Mouse (Mus musculus) spleen, postnatal 14 days (tissue): ENCODE results near the gene Trim14.

Experiments
- DNase-seq, 2 experiments: peaks; one replicate each; pipeline ENCODE4 v3.0.0; 2021 to 2022; ENCODE audit warnings: low spot score in 2 of 2

Gene Trim14

DNA sequence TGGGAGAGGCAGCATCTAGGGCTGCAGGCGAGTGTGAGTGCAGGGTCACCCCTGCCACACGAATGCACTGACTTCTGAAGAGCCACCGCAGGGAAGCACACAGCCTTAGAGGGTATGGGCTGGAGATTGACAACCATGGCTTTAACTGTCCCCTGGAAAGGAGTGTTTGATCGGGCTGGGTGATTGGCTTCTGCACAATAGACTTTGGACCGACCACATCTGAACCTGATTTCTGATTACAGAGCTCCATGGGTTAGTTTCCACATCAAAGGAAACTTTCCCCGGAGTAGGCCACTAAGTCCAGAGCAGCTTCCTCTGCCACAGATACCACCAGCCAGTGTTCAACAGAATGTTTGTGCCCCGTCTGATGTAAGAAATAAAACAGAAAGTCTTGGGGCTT is 6.2 kb downstream of the Trim14 start:
- DNase-seq: no peak

DNA sequence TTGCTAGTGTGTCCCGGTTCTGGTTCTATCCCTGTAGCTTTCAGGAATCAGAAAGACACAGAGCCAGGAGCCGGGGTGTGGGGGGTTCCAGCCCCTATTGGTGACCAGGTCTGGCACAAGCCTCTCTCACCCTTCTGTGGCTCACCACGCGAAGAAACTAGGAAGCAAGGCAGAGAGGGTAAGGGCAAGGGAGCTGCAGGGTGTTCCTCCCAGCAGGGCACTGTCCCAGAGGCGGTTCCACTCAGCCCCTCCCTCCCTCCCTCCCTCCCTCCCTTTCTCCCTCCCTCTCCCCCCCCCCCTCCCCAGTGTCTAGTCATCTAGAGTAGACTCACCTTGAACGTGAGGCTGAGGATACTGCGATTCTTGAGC is 8.4 kb downstream of the Trim14 start:
- no peak for DNase-seq

DNA sequence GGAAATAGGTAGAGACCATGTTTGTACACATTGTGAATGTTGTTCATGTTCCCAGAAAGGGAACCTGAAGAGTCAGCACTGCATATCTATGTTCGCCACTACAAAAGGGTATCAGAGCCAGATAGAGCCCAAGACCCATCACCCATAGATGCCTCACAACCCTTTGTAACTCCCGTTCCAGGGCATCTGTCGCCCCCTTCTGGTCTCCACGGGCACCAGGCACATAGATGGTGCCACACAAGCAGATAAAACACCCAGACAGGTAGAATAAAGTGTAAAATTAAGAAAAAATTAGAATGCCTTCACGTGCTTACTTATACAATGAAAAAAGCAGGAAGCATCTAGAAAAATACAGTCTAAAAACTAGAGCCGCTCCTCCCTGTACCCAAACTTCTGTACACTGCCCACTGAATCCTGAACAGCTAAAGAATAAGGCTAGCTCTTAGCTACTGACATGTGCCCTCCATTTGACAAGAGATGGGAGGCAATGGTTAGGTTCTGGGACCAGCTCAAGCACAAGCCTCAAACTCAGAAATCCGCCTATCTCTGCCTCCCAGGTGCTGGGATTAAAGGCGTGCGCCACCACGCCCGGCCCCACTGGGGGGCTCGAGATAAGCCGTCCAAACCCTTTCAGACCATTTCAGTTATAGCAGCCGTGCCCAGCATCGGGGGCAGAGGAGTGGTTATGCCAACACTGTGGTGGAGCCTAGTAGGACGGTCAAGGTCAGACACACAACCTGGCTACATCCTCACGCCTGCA is 9.0 kb downstream of the Trim14 start:
- DNase-seq: peak in 1 of 2 experiments; percentile 25

DNA sequence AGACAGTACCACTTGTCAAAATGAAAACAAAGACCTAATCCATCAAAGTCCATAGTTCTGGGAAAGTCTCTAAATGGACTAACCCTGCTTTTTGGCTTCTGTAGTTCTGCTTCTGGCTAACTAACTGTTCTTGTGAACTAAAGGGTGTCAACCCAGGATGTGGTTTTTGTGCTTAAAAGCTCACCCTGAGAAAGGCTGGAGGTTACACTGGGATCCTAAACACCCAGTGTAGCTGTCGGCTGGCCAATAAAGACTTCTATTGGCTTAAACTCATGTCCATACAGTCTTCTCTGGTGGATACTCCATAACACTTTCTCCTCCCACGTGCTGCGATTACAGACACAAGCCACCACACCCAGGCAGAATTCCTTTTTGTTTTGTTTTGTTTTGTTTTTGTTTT is 9.7 kb downstream of the Trim14 start:
- DNase-seq: no peak

DNA sequence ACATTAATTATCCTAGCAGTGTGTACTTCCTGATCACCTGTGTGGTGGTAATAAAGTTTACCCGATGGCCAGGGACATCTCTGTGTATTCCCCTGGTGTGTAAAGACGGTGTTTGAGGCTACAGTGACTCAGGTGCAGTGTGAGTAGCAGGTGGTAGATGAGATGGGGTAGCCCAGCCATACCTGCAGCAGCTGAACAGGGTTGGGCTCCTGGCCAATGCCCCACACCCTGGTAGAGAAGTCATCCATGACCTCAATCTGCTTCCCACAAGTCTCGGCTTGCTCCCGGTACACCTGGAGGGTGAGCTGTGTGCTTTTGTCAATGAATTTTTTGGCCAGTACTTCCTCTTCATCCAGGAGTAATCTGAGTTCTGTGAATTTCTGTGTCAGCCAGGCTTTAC is 12.6 kb downstream of the Trim14 start:
- DNase-seq: no peak

DNA sequence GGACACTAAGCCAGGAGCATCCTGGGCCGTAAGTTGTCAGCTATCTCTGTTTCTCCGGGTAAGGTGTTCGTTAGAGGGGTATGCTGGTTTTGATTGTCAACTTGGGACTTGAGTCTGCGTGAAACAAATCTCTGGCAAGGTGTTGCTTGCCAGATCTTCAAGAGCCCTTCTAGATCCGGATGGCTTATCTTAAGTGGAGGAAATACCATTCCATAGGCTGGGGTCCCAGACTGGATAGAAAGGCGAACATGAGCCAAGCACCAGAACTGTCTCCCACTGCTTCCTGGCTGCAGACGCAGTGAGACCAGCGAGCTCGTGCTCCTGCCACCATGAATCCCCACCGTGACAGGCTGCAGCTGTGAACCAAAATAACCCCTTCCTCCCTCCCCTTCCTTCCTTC is 14.5 kb downstream of the Trim14 start:
- no peak for DNase-seq

DNA sequence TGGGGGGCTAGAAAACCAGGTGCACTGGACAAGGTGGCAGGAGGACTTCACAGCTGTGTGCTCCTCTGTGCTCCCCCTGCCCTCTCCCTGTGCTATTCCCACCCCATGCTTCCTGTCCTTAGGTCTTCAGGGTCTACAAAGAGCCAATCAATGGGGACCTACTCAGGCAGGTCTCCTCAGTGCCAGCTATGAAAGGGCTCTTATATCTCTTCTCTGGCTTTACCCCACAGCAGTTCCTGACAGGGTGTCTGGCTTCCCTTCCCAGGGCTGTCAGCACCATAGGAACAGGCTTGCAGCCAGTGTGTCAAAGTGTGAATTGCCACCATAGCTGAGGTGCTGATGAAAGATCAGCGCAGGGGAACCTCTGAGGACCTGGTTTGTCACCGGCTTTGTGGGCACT is 15.4 kb downstream of the Trim14 start:
- no peak for DNase-seq

DNA sequence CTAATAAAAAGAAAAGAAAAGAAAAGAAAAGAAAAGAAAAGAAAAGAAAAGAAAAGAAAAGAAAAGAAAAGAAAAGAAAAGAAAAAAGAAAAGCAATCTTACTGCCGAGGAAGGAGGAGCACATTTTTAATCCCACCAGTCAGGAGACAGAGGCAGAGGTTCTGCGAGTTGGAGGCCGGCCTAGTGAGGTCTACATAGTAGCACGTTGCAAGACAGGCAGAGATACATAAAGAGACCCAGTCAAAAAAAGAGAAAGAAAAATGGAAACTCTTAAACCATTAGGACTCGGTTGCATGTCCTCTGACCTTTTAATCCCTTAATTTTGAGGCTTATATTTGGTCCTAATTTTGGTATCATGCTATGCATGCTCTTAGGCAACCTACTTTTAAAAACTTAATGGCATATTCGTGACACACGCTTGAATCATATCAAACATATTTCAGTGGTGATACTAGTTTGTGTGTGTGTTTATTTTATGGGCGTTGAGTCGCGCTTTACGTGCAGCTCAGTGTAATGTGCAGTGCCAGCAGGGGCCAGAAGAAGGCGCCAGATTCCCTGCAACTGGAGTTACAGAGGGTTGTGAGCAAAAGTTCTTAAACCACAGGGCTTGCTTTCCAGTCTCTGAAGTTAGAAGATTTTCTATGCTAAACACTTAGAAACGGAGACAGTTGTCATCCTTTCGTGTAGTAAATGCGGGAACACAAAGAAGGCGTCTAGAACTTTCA is 28.0 kb downstream of the Trim14 start:
- DNase-seq: peak; percentile 75 to 86

DNA sequence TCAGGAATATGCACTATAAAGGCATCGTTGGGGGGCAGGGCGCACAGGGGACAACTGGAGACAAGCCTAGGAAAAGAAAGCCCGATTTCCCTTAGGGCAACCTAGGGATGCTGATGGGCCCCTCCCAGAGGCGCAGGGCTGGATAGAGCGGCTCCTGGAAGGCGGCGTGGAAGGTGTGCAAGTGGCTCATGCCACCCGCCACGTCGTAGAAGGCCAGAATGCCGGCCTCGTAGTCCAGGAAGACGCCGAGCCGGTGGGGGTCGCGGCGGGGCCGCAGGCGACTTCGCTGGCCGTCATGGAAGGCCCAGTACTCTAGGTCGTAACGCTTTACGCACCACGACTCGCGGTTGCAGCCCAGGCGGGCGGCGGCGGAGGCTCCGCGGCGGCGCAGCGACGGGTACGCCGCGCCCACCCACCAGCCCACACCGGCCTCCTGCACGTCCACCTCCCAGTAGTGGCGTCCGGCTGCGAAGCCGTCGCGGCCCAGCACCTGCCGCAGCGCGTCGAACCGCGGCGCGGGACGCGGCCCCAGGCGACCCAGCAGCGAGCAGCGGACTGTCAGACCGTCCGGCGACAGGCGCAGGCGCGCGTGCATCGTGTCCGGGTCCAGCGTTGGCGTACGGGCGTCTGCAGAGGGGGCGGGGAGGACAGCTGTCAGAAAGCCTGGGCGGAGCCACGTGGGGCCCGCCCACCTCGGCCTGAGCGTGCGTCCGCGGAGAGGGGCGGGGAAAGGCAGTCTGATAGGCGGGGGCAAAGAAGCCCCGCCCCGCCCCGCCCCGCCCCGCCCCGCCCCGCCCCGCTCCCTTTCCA is 28.9 kb downstream of the Trim14 start:
- DNase-seq: peak; percentile 88 to 91

DNA sequence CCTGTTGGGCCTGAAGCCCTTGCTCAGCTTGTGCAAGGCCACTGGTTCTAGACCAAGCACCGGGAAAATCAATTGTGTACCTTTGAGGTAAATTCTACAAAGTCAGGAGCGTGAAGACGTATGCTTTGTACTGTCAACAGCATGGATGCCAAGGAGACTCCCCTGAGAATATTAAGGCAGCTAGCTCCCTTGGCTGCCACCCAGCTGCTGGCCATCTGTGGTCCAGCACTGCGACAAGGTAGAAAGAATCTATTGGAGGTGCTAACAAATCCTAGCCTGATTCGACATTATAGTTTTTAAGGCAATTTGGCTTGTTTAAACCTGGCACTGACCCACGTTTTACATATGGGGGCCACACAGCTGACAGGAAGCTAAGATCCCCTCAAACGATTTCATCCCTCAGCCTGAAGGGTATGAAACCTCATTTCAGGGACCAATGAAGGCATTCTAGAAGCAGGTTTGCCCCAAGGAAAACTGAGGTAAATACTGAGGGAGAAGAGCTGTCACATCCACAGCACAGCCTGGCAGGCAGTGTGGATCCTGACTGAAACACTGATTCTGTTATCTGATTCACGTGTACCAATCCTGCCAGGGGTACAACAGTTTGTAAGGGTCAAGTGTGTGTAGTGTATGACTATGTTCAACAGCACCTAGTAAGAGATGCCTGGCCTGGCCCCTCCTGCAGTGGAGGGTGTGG is 30.4 kb downstream of the Trim14 start:
- DNase-seq: no peak

DNA sequence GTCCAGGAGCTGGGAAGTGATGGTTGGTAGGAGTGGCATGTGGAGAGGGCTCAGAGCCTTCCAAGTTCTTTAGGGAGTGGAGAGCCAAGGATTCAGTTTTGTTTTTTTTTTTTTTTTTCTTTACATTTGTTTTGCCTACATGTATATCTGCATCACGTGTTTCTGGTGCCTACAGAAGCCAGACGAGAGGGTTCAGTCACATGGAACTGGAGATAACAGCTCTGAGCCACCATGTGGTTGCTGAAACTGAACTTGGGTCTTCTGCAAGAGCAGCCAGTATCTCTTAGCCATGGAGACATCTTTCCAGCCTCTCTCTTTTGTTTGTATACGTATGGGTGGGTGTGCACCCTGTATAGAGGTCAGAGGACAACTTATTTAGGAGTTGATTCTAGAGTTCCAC is 32.1 kb downstream of the Trim14 start:
- no peak for DNase-seq

DNA sequence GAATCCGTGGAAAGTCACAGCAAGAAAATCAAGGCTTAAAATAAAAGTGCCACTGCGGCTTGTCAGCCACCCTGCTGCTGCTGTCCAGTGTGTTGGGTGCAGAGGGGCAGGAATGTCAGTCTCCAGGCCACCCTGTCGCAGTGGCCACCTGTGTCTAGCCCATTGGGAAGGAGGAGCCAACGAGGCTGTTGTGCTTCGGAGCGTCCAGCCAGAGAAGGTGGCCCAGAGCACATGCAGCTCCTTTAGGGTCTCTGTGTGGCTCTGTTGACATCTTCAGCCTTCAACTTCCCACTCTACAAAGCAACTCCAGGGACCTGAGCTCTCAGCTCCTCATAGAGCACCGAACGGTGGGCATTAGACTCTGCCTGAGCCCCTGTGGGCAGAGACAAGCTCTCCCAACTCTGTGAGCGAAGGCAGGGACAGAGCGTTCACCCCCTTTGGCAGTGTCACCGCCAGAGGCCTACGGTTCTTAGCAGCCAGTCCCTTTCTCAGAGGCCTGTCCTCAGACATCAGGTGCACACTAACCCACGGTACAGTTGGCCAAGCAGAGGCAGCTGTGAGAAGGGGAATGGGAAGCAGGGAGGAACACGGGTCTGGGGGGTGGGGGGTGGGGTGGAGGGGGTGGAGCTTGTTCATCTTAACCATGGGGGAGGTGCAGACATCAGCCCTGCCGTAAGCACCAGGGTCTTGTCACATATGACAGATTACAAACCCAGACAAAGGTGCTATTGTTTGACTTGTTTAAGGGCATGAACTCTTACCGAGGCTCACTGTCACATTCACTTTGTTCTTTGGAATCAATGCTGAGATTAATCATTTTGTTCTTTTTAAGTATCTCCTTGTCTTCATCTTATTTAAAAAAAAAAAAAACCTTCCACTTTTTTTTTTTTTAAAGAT is 33.1 kb downstream of the Trim14 start:
- no peak for DNase-seq

DNA sequence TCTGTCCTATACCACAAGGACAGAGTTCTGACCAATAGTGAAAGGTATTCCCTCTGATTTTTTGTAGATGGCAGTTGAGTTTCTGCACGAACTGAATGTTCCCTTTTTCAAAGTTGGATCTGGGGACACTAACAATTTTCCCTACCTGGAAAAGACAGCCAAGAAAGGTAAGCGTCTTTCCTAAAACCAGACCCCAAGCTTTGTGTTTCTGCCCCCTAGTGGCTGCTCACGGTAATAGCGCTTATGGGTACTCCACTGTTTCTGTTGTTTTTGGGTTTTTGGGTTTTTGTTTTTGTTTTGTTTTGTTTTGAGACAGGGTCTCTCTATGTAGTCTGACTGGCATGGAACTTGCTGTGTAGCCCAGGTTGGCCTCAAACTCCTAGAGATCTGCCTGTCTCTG is 37.0 kb downstream of the Trim14 start:
- peak in 1 of 2 experiments; percentile 52 for DNase-seq

DNA sequence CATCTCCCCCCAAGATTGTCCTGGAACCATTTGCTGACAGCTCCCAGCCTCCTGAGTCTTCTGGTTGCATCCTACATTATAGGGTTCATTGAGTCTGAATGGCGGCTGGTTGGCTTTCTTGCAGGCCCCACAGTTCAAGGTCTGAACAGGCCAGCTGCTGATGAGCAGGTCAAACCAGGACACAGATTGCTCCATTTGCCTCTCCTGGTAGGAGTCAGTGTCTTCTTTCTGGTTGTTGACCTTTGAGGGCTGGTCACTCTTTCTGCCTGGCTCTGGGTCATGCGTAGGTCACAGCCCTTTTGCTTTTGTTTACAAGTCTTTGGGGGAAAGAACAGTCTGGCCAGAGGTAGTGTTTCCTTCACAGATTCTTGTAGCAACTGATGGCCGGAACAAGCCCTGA is 37.4 kb downstream of the Trim14 start:
- DNase-seq: no peak

DNA sequence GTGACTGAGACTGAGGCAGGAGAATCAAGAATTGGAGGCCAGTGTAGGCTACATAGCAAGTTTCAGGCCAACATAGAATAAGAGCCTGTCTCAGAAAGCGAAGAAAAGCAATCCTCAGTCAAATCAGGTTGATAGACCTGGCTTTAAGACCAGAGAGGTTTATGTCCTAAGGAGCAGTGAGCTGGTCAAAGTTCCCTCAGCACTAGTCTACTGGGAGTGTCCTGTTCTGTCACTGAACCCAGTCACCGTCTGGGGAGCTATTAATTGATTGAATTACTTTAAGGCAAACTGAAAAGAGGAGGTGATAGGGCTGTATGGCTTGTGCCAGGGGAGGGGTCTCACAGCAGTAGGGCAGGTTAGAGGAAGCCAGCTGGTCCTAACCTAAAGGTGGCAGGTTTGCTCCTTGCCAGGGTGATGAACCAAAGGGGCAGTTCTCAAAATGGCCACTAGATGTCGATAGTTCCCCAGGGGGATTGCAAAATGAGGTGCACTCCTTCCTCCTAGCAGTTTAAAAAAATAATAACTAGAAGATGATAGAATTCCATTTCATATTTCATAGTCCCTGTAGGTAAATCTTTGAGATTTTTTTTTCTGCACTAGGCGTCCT is 38.6 kb downstream of the Trim14 start:
- peak; percentile 58 to 83 for DNase-seq

DNA sequence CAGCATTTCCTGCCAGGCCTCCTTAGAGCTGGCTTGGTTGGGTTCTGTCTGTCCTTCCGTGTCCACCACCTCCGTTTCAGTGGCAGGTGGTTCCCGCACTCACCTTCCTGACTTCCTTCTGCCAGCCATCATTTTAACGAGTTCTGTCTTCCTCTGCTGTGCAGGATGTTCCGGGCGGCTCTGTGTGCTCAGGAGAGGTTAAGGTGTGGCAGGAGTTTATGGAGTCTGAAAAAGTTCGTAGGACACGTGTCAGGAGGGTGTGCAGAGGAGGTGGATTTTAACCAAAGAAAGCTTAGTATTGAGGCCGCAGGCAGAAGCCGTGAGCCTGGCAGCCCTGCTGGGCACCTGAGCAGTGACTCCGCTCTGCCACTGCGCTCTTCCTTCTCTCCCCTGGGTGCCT is 40.4 kb downstream of the Trim14 start:
- no peak for DNase-seq

DNA sequence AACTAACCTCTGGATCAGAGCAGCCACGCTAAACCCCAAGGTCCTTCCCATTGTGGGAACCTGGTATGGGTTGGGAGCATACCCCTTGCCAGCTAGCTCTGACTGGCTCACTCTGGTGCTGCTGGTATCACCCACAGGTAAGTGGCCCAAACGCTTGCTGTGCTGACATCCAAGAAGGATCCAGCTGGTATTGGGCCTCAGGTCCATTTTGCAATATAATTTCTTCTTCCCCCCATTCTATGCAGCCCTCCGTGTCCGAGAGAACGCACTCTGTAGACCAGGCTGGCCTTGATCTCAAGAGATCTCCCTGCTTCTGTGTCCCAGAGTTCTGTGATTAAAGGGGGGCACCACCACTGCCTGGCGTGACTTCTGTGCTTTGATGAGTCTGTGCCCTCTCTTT is 42.9 kb downstream of the Trim14 start:
- DNase-seq: no peak

DNA sequence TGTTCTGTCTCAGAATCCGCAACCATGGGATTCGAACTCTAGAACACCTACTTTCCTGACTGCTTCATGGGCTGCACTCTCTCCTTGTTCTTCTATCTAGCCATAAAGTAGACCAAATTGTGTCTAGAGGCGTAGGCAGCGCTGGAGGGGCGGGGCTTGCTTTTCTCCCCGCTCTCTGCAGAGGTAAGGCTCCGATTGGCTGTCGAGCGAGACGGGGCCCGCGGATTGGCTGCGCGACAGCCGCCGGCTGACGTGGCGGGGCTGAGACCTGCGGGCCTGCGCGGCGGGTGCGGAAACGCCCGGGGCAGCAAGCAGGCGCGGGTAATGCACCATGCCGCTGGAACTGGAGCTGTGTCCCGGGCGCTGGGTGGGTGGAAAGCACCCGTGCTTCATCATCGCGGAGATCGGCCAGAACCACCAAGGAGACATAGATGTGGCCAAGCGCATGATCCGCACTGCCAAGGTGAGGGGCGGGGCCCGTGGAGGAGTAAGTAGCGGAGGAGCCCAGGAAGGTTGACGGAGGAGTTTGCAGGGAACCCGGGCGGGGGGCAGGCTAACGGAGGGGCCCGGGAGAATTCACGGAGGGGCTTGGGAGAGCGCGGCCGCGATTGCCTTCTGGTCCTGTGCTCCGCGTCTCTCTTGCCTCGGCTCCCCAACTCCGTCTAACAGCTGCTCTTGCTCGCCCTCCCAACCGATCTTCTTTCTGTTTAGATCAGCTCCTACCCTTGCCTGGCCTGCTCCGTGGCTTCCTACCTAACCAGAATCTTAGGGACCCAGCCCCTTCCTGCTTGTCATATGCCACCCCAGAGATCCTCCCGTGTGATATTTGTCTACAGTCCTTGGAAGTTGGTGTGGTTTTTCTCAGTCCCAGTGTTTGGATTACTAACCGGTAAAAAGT is 46.7 kb downstream of the Trim14 start, which contains the start of gene Nans:
Gene Nans (plus strand): TSS at position 221 of the 898 bp plus-strand sequence.
- peak; percentile 92 to 93 for DNase-seq

DNA sequence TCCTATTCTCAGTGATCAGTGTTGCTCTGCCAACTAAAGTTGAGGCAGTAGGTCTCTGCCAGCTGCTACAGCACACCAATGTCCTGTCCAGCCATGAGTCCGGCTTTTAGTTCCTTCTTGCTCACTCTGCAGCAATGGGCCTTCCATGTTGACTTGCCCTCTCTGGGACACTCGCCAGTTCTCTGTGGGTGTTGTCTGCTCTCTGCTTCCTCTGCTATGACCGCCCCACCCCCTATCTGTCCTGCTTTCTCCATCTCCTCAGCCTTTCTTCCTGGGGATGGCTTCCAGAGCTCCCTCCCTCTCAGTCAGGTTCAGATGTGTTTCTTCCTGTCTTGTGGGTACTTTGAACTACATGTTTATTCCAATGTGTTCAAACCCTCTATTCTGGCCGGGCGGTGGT is 48.6 kb downstream of the Trim14 start:
- no peak for DNase-seq
